Mouse (Mus musculus) embryonic facial prominence, embryonic 10.5 days (tissue): ENCODE measurements around the gene Nanos3. TPM values are rescaled to one million over a fixed set of nuclear protein-coding genes. Genes with fewer than 3 reads are reported as not detected.

Experiments
- DNase-seq: peaks from one replicate; pipeline ENCODE4 v3.0.0-alpha.2; 2017; ENCODE audit warnings: low spot score
- H3K27ac ChIP-seq: fragments of 300-500 bp; sonication (generic); replicated peaks from 2 replicates; pipeline ENCODE4 v1.5.1; 2016; ENCODE audit warnings: mild to moderate bottlenecking
- H3K27me3 ChIP-seq: fragments of 300-500 bp; sonication (generic); replicated peaks from 2 replicates; pipeline ENCODE4 v1.6.1; 2016; ENCODE audit warnings: low read depth, mild to moderate bottlenecking; ENCODE audit not compliant: poor library complexity, severe bottlenecking
- H3K36me3 ChIP-seq: fragments of 300-500 bp; sonication (generic); replicated peaks from 2 replicates; pipeline ENCODE4 v1.6.1; 2016; ENCODE audit warnings: mild to moderate bottlenecking, moderate library complexity
- H3K4me1 ChIP-seq: fragments of 300-500 bp; sonication (generic); 2 replicates; pipeline ENCODE4 v1.6.1; 2016
- H3K4me3 ChIP-seq: fragments of 300-500 bp; sonication (generic); 2 replicates; pipeline ENCODE4 v1.5.1; 2016; ENCODE audit warnings: mild to moderate bottlenecking, moderate library complexity
- H3K9me3 ChIP-seq: fragments of 300-500 bp; sonication (generic); 2 replicates; pipeline ENCODE4 v1.6.1; 2016; ENCODE audit warnings: mild to moderate bottlenecking
- WGBS: fragments of 180-500 bp; shearing (Covaris S2); methylation state at CpG from one replicate; pipeline ENCODE4 v1.1.7; 2016; 5-methylcytosine and 5-hydroxymethylcytosine counted together
- microRNA counts: library from miRNA; unstranded; fragments of <30 nt; microRNA quantifications from one replicate; lab custom pipeline; 2017
- microRNA-seq: library from miRNA; unstranded; fragments of <30 nt; microRNA quantifications from one replicate; pipeline ENCODE4, GENCODE M21; 2017
- polyA plus RNA-seq: library from polyadenylated mRNA; unstranded; fragments of >200 nt; fragmentation: Nextera tagmentation; extraction: Ambion mirVana; gene quantifications from 2 replicates; pipeline ENCODE4 v1.2.1, GENCODE M21; 2016

The Nanos3 gene
- polyA plus RNA-seq, 1 experiment from 2014 or later = 3.5 TPM

DNA sequence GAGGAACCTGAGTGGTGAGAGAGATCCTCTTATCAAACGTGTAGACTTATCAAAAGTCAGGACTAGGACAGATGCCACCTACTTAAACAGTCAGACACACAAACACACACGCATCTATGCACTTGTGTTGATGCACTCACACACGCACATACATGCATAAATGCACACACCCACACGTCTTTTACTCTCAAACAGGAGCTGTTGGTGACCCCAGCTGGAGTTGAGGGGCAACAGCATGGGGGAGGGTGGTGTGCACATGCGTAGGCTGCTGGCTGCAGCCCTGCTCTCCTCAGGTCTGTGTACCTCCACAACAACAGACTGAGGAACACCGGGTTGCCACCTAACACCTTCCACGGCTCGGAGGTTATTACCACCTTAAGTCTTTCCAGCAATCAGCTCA, 56.7 kb downstream of the Nanos3 start:
- H3K27ac ChIP-seq = no peak overlapping the region
- H3K4me3 ChIP-seq = no peak overlapping the region
- 67% methylated on average over 8 of the region's 8 CpGs for WGBS
- H3K9me3 ChIP-seq = no peaks in the 10 kb centered on the region
- peaks cover 32% of the 10 kb centered on the region for H3K4me1 ChIP-seq
- peaks cover 27% of the 10 kb centered on the region for H3K36me3 ChIP-seq
- DNase-seq = no peak
- peaks cover 19% of the 10 kb centered on the region for H3K27me3 ChIP-seq

DNA sequence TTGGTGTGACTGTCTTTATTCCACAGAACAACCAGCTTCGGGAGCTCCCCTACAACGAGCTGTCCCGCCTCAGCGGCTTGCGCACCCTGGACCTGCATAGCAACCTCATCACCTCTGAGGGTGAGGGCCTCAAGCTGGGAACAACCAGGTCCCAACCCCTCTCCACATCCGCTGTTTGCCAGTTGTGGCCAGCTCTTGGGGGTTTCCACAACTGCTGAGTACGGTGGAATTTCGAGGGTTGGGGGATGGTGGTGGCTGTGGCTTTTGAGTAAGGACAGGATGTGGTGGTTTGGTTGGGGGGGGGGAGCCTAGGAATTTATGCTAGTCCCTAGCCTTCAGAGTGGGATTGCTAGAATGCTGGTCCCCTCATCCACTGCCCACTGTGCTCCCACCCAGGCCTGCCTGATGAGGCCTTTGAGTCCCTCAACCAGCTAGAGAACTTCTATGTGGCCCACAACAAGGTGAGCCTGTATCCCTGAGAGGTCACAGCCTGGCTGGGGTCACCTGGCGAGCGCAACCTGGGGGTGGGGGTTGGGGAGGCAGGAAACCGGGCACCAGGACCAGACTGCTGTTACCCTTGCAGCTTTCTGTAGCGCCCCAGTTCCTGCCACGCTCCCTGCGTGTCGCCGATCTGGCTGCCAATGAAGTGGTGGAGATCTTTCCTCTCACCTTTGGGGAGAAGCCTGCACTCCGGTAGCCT, 57.7 kb downstream of the Nanos3 start:
- no peak for DNase-seq
- peak overlapping the region; percentile 63 for H3K27ac ChIP-seq
- H3K36me3 ChIP-seq = peaks cover 18% of the 10 kb centered on the region
- no peaks in the 10 kb centered on the region for H3K9me3 ChIP-seq
- H3K4me3 ChIP-seq = no peak overlapping the region
- H3K27me3 ChIP-seq = peaks cover 19% of the 10 kb centered on the region
- WGBS = 69% methylated on average over 17 of the region's 17 CpGs
- H3K4me1 ChIP-seq = peaks cover 32% of the 10 kb centered on the region

DNA sequence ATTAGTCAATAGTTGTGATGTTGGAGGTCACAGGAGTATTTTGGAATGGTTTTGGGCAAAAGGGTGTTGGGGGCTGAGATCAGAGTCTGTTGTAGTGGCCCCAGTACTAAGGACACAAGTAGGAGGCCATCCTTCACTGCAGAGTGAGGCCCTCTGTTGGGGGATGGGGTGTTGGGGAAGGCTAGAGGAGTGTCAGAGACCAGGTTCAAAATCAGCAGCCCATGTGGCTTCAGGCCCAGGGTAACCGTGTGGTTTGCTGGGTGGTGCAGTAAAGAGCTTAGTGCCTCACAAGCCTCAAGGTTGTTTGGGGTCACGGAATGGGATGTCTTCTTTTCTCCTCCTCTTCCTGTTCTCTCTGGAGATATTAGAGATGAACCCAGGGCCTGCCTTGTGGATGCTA, 58.3 kb downstream of the Nanos3 start:
- WGBS = 80% methylated on average over 2 of the region's 2 CpGs
- H3K4me3 ChIP-seq = no peak overlapping the region
- no peak for DNase-seq
- H3K36me3 ChIP-seq = peaks cover 12% of the 10 kb centered on the region
- H3K27me3 ChIP-seq = peaks cover 19% of the 10 kb centered on the region
- peaks cover 32% of the 10 kb centered on the region for H3K4me1 ChIP-seq
- no peak overlapping the region; the same call in 1 of the 2 replicates for H3K27ac ChIP-seq
- no peaks in the 10 kb centered on the region for H3K9me3 ChIP-seq

DNA sequence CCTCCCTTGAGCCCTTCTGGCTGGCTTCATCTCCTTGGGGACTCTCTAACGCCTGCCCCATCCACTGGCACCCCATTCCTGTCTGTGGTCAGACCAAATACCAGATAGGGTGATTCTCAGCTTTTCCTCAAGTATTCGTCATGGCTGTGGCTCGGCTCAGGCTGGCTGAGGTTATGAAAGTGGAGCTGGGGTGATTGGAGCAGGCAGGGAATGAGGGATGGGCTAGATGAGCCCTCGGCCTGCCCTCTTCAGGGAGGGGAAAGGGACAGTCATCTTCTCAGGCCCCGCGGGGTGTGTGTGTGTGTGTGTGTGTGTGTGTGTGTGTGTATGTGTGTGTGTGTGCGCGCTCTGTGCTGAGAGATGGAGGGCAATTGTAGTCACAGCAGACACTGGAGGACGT, 59.4 kb downstream of the Nanos3 start, which contains the start of gene Podnl1:
Gene Podnl1, plus strand, starts transcription at position 334 of the 400 bp plus-strand sequence.
- Histone ChIP-seq H3K27ac (peak within 1 kb of the TSS; percentile 51; the same call in 1 of the 2 replicates), H3K27me3 (peaks cover 8% of the 10 kb centered on the region), H3K4me3 (no peak within 1 kb of the TSS), H3K4me1 (peaks cover 28% of the 10 kb centered on the region), H3K9me3 (no peaks in the 10 kb centered on the region), H3K36me3 (0 out of 2 replicates have a peak, but pooled peaks cover 1% of the 10 kb centered on the region)
- DNase-seq = no peak
- 72% methylated on average over 9 of the region's 9 CpGs for WGBS

MicroRNAs within 50 kb of the gene (microRNA counts, 519-probe panel; counts per million panel counts)
- microRNA mmu-miR-181c (lab: Ali Mortazavi, UCI) = 188 counts per million, percentile 57 among the panel's probes with 10 or more counts
- microRNA mmu-miR-23a (lab: Ali Mortazavi, UCI) = 4,839 counts per million, percentile 85 among the panel's probes with 10 or more counts
- 5,945 counts per million, percentile 94 among the panel's probes with 10 or more counts for microRNA mmu-miR-27a (lab: Ali Mortazavi, UCI)

Small RNA genes lying within 50 kb of the gene (microRNA-seq; reads per million reads assigned to microRNA genes)
- not detected for gene Gm25110
- 5,032 reads per million, percentile 89 among the genes with 10 or more reads in this experiment for gene Mir181c
- 4,564 reads per million, percentile 88 among the genes with 10 or more reads in this experiment for gene Mir181d
- 5,023 reads per million, percentile 89 among the genes with 10 or more reads in this experiment for gene Mir23a
- gene Mir24-2 = not detected
- gene Mir27a = 148 reads per million, percentile 53 among the genes with 10 or more reads in this experiment
- gene Mir3074-2 = not detected

Other genes starting within 250 kb of the Nanos3 start
- gene Gm10644, start 230.0 kb downstream of the Nanos3 start, polyA plus RNA-seq = 0.54 and 1.0 TPM in 2 replicates
- 95.4 and 105 TPM in 2 replicates for gene Asf1b, start 229.7 kb downstream of the Nanos3 start, polyA plus RNA-seq
- gene Prkaca, start 212.2 kb downstream of the Nanos3 start, polyA plus RNA-seq = 150 and 153 TPM in 2 replicates
- gene Samd1, start 187.5 kb downstream of the Nanos3 start, polyA plus RNA-seq = 12.1 and 12.2 TPM in 2 replicates
- gene 1700067K01Rik, start 183.7 kb downstream of the Nanos3 start, polyA plus RNA-seq = 0.60 and 1.0 TPM in 2 replicates
- 0.28 TPM in 1 of 2 replicates, not detected in the other for gene 2210011C24Rik, start 173.0 kb downstream of the Nanos3 start, polyA plus RNA-seq
- gene Palm3, start 163.7 kb downstream of the Nanos3 start, polyA plus RNA-seq = 9.3 and 11.5 TPM in 2 replicates
- gene Il27ra, start 142.6 kb downstream of the Nanos3 start, polyA plus RNA-seq = 0.16 and 0.29 TPM in 2 replicates
- gene Rln3, start 140.2 kb downstream of the Nanos3 start, polyA plus RNA-seq = not detected in 2 replicates
- gene Gm10643, start 120.1 kb downstream of the Nanos3 start, polyA plus RNA-seq = 1.1 and 1.4 TPM in 2 replicates
- 9.7 TPM in 2 replicates for gene Rfx1, start 118.4 kb downstream of the Nanos3 start, polyA plus RNA-seq
- 15.9 and 18.0 TPM in 2 replicates for gene Dcaf15, start 80.4 kb downstream of the Nanos3 start, polyA plus RNA-seq
- 0.08 and 0.12 TPM in 2 replicates for gene Podnl1, start 59.2 kb downstream of the Nanos3 start, polyA plus RNA-seq
- 20.4 and 21.0 TPM in 2 replicates for gene Cc2d1a, start 37.3 kb downstream of the Nanos3 start, polyA plus RNA-seq
- gene 4930432K21Rik, start 37.2 kb downstream of the Nanos3 start, polyA plus RNA-seq = 1.5 and 1.8 TPM in 2 replicates
- 37.2 and 41.7 TPM in 2 replicates for gene Zswim4, start 51.8 kb upstream of the Nanos3 start, polyA plus RNA-seq
- 409 and 427 TPM in 2 replicates for gene D8Ertd738e, start 64.5 kb upstream of the Nanos3 start, polyA plus RNA-seq
- gene Mri1, start 72.1 kb upstream of the Nanos3 start, polyA plus RNA-seq = 64.0 and 64.2 TPM in 2 replicates
- gene Ccdc130, start 85.2 kb upstream of the Nanos3 start, polyA plus RNA-seq = 21.9 and 24.6 TPM in 2 replicates
- 4.4 and 5.5 TPM in 2 replicates for gene Cacna1a, start 203.2 kb upstream of the Nanos3 start, polyA plus RNA-seq